Mouse (Mus musculus): ENCODE measurements around the gene H2-Aa.
"Not testable (repeated sequence)": the region's sequence is repeated elsewhere in the genome, so short reads cannot be mapped to it uniquely, and the experiment has no call there.

H2-Aa gene

GRCm38 (mm10) chr17:34287648-34288047, at the start of gene H2-Aa:
Gene H2-Aa (minus strand): TSS chr17:34287823.
- DNase-seq: peak; percentile 79 to 88

- DNase-seq: no peak
Measured at GRCm38 (mm10) chr17:34331200-34331599, 43.6 kb upstream of the H2-Aa start.

- DNase-seq: no peak
Measured at GRCm38 (mm10) chr17:34329807-34330206, 42.2 kb upstream of the H2-Aa start.

- DNase-seq: no peak
Measured at GRCm38 (mm10) chr17:34326373-34326772, 38.8 kb upstream of the H2-Aa start.

- DNase-seq: peak; percentile 67 to 73
Measured at GRCm38 (mm10) chr17:34325436-34325835, 37.8 kb upstream of the H2-Aa start, which contains the start of gene H2-Eb2. Gene H2-Eb2 (plus strand): TSS chr17:34325665.

GRCm38 (mm10) chr17:34317275-34317674, 29.7 kb upstream of the H2-Aa start:
- peak in 1 of 2 experiments; percentile 1 for DNase-seq

GRCm38 (mm10) chr17:34316697-34317096, 29.1 kb upstream of the H2-Aa start:
- DNase-seq: peak in 1 of 2 experiments; percentile 2

GRCm38 (mm10) chr17:34315512-34315911, 27.9 kb upstream of the H2-Aa start:
- peak in 1 of 2 experiments; percentile 5 for DNase-seq

- DNase-seq: no peak
Measured at GRCm38 (mm10) chr17:34314286-34314685, 26.7 kb upstream of the H2-Aa start.

- peak; percentile 67 to 79 for DNase-seq
Measured at GRCm38 (mm10) chr17:34313393-34313792, 25.8 kb upstream of the H2-Aa start.

- no peak for DNase-seq
Measured at GRCm38 (mm10) chr17:34312185-34312584, 24.6 kb upstream of the H2-Aa start.

GRCm38 (mm10) chr17:34310526-34310925, 22.9 kb upstream of the H2-Aa start:
- not testable (repeated sequence) for DNase-seq

- DNase-seq: no peak
Measured at GRCm38 (mm10) chr17:34309683-34310385, 22.2 kb upstream of the H2-Aa start.

GRCm38 (mm10) chr17:34309225-34309624, 21.6 kb upstream of the H2-Aa start:
- DNase-seq: no peak

GRCm38 (mm10) chr17:34308161-34308560, 20.5 kb upstream of the H2-Aa start:
- peak in 1 of 2 experiments; percentile 11 for DNase-seq

- DNase-seq: peak in 1 of 2 experiments; percentile 8
Measured at GRCm38 (mm10) chr17:34307216-34307615, 19.6 kb upstream of the H2-Aa start.

GRCm38 (mm10) chr17:34306407-34306806, 18.8 kb upstream of the H2-Aa start:
- DNase-seq: peak; percentile 50 to 58

GRCm38 (mm10) chr17:34305380-34306030, 17.9 kb upstream of the H2-Aa start, which contains the start of gene H2-Eb1:
Gene H2-Eb1 (plus strand): TSS chr17:34305867.
- peak; percentile 80 to 89 for DNase-seq

GRCm38 (mm10) chr17:34304751-34305150, 17.1 kb upstream of the H2-Aa start:
- DNase-seq: peak; percentile 61 to 67

- DNase-seq: no peak
Measured at GRCm38 (mm10) chr17:34303789-34304188, 16.2 kb upstream of the H2-Aa start.

GRCm38 (mm10) chr17:34301670-34302190, 14.1 kb upstream of the H2-Aa start:
- DNase-seq: no peak

- DNase-seq: peak; percentile 70 to 83
Measured at GRCm38 (mm10) chr17:34300691-34301566, 13.3 kb upstream of the H2-Aa start.

- no peak for DNase-seq
Measured at GRCm38 (mm10) chr17:34300071-34300470, 12.4 kb upstream of the H2-Aa start.

All from spleen, adult 18-20 months (tissue).